Mouse (Mus musculus) heart, embryonic 11.5 days (tissue): Measurements from ENCODE around the gene Trim71. TPM values are rescaled to one million over a fixed set of nuclear protein-coding genes. Genes with fewer than 3 reads are reported as not detected.
A peak's percentile ranks its signal among the peaks of the same experiment; 100 is the strongest.

Experiments used
- ATAC-seq: fragments of 200-750 bp; cut with Nextera tagmentation; replicated peaks from 2 replicates; pipeline ENCODE4 v1.8.0; 2017; ENCODE audit warnings: moderate library complexity; ENCODE audit not compliant: insufficient number of reproducible peaks, low FRiP score, low TSS enrichment
- H3K27ac ChIP-seq: fragments of 300-500 bp; sonication (generic); 2 replicates; pipeline ENCODE4 v1.5.1; 2014; ENCODE audit warnings: mild to moderate bottlenecking, low read depth, low read length
- H3K27me3 ChIP-seq: fragments of 300-500 bp; sonication (generic); 2 replicates; pipeline ENCODE4 v1.6.1; 2014; ENCODE audit warnings: mild to moderate bottlenecking, low read length, mixed read lengths; ENCODE audit not compliant: control insufficient read depth, insufficient read depth
- H3K36me3 ChIP-seq: fragments of 300-500 bp; sonication (generic); 2 replicates; pipeline ENCODE4 v1.6.1; 2014; ENCODE audit warnings: mild to moderate bottlenecking, low read length, moderate library complexity, mixed read lengths; ENCODE audit not compliant: control insufficient read depth, insufficient read depth
- H3K4me1 ChIP-seq: fragments of 300-500 bp; sonication (generic); 2 replicates; pipeline ENCODE4 v1.6.1; 2014; ENCODE audit warnings: low read length; ENCODE audit not compliant: control insufficient read depth, insufficient read depth
- H3K4me2 ChIP-seq: fragments of 300-500 bp; sonication (generic); 2 replicates; pipeline ENCODE4 v1.6.1; 2014; ENCODE audit warnings: mild to moderate bottlenecking, moderate library complexity
- H3K4me3 ChIP-seq: fragments of 300-500 bp; sonication (generic); 2 replicates; pipeline ENCODE4 v1.5.1; 2014; ENCODE audit warnings: low read depth, low read length
- H3K9ac ChIP-seq: fragments of 300-500 bp; sonication (generic); 2 replicates; pipeline ENCODE4 v1.6.1; 2014; ENCODE audit warnings: mild to moderate bottlenecking, low read depth, low read length, moderate library complexity
- H3K9me3 ChIP-seq: fragments of 300-500 bp; sonication (generic); replicated peaks from 2 replicates; pipeline ENCODE4 v1.6.1; 2016; ENCODE audit warnings: low read length; ENCODE audit not compliant: control insufficient read depth
- WGBS: fragments of 180-500 bp; shearing (Covaris S2); extraction: QIAGEN DNeasy Blood & Tissue Kit; methylation state at CpG from one replicate; pipeline ENCODE4 v1.1.7; 2014; ENCODE audit not compliant: insufficient replicate concordance; 5-methylcytosine and 5-hydroxymethylcytosine counted together
- polyA plus RNA-seq: library from polyadenylated mRNA; unstranded; fragments of >200 nt; fragmentation: Nextera tagmentation; extraction: Ambion mirVana; gene quantifications from 2 replicates; pipeline ENCODE4 v1.2.1, GENCODE M21; 2014

Trim71 gene
- polyA plus RNA-seq, 1 experiment from 2014 or later = 1.1 TPM

DNA sequence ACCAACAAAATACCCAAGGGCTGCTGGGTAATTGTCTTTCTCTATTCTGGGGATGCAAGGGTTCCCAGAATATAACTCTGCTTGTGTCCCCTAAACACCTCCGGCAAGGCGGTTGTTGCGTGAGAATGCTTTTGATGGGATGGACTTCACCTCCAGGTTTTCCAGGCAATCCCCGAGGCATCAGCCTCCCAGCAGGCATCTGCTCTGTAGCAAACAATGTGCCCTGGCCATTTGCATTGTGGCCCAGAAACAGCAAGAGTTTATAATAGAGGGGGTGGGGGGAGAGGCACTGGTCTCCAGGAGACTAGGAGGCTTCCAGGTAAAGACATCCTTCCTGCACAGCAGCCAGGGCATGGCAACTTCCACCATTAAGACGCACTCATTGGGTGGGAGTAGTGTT, 15.1 kb downstream of the Trim71 start:
- Histone ChIP-seq H3K9ac (no peak overlapping the region), H3K9me3 (no peaks in the 10 kb centered on the region), H3K36me3 (no peaks in the 10 kb centered on the region), H3K27me3 (no peaks in the 10 kb centered on the region), H3K4me1 (peaks cover 28% of the 10 kb centered on the region), H3K4me3 (no peak overlapping the region), H3K4me2 (no peak overlapping the region), H3K27ac (no peak overlapping the region)
- WGBS = 44% methylated on average over 5 of the region's 5 CpGs
- ATAC-seq = no peak

DNA sequence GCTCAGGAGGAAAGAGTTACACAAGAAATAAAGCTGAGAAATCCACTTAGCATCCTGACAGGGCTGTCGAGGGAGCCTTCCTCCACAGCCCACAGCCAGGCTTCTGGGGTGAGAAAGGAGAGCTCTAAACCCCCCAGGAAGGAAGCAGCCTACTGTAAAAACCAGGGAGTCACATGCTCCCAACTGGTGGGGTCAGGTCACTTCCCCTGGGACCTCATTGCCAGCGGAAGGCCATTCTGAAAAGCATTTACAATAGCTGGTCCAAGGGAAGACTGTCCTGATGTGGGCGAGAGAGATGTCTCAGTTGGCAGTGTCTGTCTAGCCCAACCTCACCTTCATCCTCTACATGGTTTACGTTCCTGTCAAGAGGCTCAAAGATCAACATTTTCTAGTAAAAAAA, 15.7 kb downstream of the Trim71 start:
- no peak for ATAC-seq
- Histone ChIP-seq H3K4me2 (no peak overlapping the region), H3K27me3 (no peaks in the 10 kb centered on the region)

DNA sequence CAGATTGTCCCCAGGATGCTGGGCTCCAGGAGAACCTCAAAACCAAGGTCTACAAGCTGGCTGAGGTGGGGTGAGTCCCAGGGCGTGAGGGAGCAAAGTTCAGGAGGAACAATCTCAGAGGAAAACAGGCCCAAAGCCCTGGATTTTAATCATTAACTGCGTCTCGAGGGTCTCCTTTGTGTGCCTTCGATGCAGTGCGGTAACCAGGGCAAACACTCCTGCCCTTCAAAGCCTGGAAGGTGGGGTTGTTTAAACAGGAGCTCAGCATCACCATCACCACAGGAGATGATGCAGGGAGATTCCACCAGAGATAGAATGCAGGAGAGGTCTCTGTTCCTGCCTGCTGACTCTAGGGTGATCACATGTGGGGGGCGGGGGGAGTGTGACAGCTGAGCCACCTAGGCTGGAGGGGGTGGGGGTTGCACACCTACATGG, 16.5 kb downstream of the Trim71 start:
- H3K36me3 ChIP-seq = no peaks in the 10 kb centered on the region
- WGBS = 48% methylated on average over 6 of the region's 6 CpGs

More for the DNA sequence above, 15.7 kb downstream of the Trim71 start:
- 44% methylated on average over 4 of the region's 4 CpGs for WGBS
- Histone ChIP-seq H3K4me1 (peaks cover 30% of the 10 kb centered on the region), H3K9me3 (no peaks in the 10 kb centered on the region), H3K27ac (no peak overlapping the region), H3K36me3 (no peaks in the 10 kb centered on the region), H3K4me3 (no peak overlapping the region), H3K9ac (no peak overlapping the region)

DNA sequence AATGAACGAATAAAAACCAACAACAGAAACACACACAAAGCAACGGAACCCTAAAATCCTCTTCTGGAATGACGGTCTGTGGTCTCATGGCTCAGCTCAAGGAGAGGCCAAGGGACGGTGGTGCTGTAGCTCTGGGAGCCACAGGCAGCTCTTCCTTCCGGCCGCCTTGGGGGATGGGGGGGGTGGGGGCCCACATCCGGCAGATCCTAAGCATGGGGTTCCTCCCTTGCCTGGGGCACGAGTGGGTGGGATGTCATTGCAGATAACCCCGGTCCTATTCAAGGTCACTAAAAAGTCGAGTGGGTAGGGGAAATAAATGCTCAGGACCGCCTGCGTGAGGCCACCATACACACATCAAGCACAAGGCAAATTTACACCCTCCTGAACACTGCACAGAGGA, 17.4 kb downstream of the Trim71 start:
- Histone ChIP-seq H3K4me3 (no peak overlapping the region), H3K36me3 (no peaks in the 10 kb centered on the region), H3K9ac (no peak overlapping the region), H3K27ac (no peak overlapping the region), H3K4me2 (no peak overlapping the region), H3K4me1 (peaks cover 34% of the 10 kb centered on the region), H3K27me3 (no peaks in the 10 kb centered on the region), H3K9me3 (no peaks in the 10 kb centered on the region)
- 50% methylated on average over 12 of the region's 12 CpGs for WGBS
- no peak for ATAC-seq

More for the DNA sequence above, 16.5 kb downstream of the Trim71 start:
- H3K4me2 ChIP-seq = no peak overlapping the region
- H3K4me1 ChIP-seq = peaks cover 32% of the 10 kb centered on the region
- no peaks in the 10 kb centered on the region for H3K27me3 ChIP-seq
- no peak overlapping the region for H3K4me3 ChIP-seq
- H3K9ac ChIP-seq = no peak overlapping the region
- no peak overlapping the region for H3K27ac ChIP-seq
- no peaks in the 10 kb centered on the region for H3K9me3 ChIP-seq
- no peak for ATAC-seq

DNA sequence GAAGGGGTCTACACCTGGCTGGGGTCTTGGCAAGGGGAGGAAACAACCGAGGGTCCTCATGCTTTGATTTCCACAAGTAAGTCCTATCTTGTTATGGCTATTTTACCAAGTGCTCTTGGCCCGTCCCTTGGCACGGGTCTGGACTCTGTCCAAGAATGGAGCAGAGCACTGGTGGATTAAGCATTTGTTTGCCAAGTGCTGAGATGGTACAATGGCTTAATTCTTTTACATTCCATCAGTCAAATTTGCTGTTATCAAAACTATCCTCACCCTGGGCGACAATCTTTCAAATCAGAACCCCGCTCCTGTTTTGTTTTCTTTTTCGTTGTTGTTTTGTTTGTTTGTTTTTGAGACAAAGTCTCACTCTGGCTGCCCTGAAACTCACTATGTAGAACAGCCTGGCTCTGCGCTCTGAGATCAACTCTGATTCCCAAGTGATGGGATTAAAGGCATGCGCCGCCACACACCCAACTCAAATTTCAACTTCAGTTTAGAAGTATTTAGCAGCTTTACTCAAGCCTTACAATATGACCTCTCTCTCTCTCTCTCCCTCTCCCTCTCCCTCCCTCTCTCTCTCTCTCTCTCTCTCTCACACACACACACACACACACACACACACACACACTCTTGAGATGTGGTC, 19.3 kb downstream of the Trim71 start:
- H3K27me3 ChIP-seq = no peaks in the 10 kb centered on the region
- H3K36me3 ChIP-seq = no peaks in the 10 kb centered on the region
- no peaks in the 10 kb centered on the region for H3K9me3 ChIP-seq
- H3K9ac ChIP-seq = no peak overlapping the region
- 39% methylated on average over 9 of the region's 9 CpGs for WGBS
- no peak overlapping the region for H3K4me2 ChIP-seq
- 0 out of 2 replicates have a peak overlapping the region, but pooled peaks have one; percentile 12 for H3K27ac ChIP-seq
- H3K4me1 ChIP-seq = peaks cover 45% of the 10 kb centered on the region
- ATAC-seq = no peak
- H3K4me3 ChIP-seq = no peak overlapping the region

DNA sequence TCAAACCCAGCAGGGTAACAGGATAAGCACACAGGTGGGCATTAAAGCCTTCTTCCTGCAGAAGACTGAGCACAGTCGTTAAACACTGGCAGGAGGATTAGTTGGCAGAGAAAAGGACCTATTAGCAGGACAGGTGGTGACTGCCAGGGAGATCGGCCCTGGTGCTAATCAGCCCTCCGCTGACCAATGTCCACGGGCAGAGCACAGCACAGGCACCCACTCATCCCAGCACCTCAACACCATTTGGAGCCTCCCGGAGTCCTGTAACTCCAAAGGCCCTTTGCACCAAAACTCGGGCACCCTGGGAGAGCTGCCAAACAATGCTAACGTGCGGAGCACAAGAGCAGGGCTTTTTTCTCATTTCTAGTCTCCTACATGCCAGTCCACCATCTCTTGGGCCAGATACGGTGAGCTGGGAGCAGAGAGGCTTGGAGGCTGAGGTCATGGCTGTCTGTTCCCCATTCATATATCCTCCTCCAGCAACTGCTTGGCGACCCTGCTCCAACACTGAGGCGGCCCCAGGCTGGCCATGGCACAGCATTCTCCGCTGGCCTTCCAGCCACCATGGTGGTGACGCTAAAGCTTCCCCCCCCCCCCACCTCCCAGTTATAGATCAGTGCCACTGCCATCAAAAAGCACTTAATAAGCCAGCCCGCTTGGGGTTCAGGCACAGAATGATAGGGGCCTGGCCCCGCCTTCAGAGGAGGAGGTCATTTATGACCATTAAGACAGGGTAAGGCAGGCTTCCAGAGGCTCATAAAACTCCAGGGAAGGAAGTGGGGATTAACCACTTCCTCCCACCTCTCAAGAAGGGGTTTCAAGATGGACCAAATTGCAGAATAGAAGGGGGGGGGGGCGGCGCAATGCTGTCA, 20.1 kb downstream of the Trim71 start:
- H3K27ac ChIP-seq = no peak overlapping the region
- ATAC-seq = no peak

DNA sequence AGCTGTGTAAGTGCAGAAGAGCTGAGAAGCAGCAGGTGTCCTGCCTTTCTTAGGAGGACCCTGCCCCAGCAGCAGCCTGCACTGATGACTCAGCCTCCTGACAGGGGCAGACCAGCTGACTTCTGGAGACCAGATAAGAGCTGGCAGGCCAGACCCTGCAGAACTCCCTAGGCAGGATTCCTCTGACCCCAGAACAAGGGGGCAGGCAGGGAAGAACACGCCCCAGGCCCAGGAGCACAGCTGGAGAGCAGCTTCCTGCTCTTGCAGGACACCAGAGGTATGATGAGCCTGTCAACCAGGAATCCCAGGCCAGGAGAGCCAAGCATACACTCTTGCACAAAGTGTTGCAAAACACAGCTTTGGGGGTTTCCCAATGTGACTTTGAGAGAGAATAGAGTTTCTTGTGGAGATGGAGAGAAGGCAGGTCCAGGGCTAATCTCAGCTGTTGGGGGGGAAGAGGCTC, 22.9 kb downstream of the Trim71 start:
- ATAC-seq = no peak; the same call in 1 of the 2 replicates
- WGBS = 7% methylated on average over 1 of the region's 1 CpGs
- Histone ChIP-seq H3K36me3 (no peaks in the 10 kb centered on the region), H3K9ac (no peak overlapping the region), H3K4me1 (peaks cover 44% of the 10 kb centered on the region), H3K27me3 (no peaks in the 10 kb centered on the region), H3K9me3 (no peaks in the 10 kb centered on the region), H3K4me3 (no peak overlapping the region), H3K4me2 (peak overlapping the region; percentile 17; the same call in 1 of the 2 replicates), H3K27ac (peak overlapping the region; percentile 69)

More for the DNA sequence above, 20.1 kb downstream of the Trim71 start:
- no peaks in the 10 kb centered on the region for H3K36me3 ChIP-seq
- H3K4me2 ChIP-seq = no peak overlapping the region
- H3K9me3 ChIP-seq = no peaks in the 10 kb centered on the region
- H3K27me3 ChIP-seq = no peaks in the 10 kb centered on the region
- no peak overlapping the region for H3K9ac ChIP-seq
- H3K4me3 ChIP-seq = no peak overlapping the region
- 61% methylated on average over 17 of the region's 17 CpGs for WGBS
- peaks cover 43% of the 10 kb centered on the region for H3K4me1 ChIP-seq

DNA sequence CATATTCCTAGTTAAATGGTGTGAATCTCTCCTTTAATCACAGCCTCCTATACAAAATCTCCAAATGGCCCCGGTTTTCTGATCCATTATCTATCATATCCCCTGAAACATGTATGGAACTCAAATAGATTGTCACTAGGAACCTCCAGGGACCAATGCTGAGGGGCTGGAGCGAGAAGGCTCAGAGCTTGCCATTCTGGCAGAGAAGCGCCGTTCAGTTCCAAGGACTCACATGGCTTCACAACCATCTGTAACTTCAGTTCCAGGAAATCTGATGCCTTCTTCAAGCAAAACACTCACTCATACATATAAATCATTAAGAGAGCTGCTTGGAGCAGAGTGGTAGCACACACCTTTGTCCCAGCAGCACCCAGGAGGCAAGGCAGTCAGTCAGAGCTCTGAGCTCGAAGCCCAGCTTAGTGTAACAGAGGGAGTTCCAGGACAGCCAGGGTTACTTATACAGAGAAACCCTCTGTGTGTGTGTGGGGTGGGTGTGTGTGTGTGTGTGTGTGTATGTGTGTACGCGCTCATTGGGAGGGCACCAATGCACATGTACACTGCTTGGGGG, 25.1 kb downstream of the Trim71 start:
- peaks cover 32% of the 10 kb centered on the region for H3K4me1 ChIP-seq

More for the DNA sequence above, 25.1 kb downstream of the Trim71 start:
- no peak overlapping the region for H3K4me3 ChIP-seq
- H3K4me2 ChIP-seq = no peak overlapping the region
- no peak for ATAC-seq
- 77% methylated on average over 7 of the region's 7 CpGs for WGBS
- H3K27me3 ChIP-seq = no peaks in the 10 kb centered on the region
- no peaks in the 10 kb centered on the region for H3K36me3 ChIP-seq
- H3K9ac ChIP-seq = no peak overlapping the region
- H3K27ac ChIP-seq = no peak overlapping the region
- no peaks in the 10 kb centered on the region for H3K9me3 ChIP-seq
